Mouse (Mus musculus) ovary, postnatal 10 days (tissue): ENCODE measurements around the gene Duoxa2.
A peak's percentile ranks its signal among the peaks of the same experiment; 100 is the strongest.
"Not testable (repeated sequence)": the region's sequence is repeated elsewhere in the genome, so short reads cannot be mapped to it uniquely, and the experiment has no call there.

Experiments
- DNase-seq: peaks from one replicate; pipeline ENCODE4 v3.0.0; 2022; ENCODE audit warnings: low spot score

Duoxa2 gene

DNA sequence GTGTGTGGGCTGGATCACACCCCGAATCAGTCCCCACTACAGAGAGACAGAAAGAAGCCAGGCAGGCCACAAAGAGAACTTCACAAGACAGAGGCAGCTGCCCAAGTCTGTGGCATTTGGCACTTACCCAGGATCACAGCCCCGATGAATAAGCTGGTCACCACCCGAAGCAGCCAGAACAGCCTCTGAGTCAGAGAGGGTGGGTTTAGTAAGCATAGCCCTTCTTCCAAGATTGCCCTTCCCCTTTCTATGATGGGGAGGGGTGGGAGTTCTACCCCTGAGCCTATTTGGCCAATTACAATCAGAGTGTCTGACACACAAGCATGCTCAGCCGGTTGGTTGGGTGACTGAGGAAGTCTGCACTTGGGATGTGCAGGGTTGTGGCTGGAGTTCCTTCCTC, 7.5 kb downstream of the Duoxa2 start:
- DNase-seq, result no peak

DNA sequence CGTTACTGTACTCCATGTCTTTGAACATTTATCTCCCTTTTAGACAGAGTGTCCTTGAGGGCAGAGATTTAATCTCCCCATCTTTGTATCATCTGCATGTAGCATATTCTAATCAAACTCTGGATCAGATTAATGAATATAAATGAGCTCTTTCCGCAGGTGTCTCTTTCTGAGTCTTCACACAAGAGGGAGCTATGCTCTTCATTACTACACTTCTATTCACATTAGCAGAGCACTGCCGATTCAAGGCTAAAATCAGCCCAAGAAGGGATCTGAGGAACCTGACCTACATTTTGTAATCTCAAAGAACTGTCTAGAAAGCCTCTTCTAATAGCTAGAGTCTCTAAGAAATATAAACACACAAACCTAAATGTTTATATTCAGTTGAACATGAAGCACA, 10.9 kb downstream of the Duoxa2 start:
- DNase-seq, result no peak

- DNase-seq, result no peak
Measured at GRCm38 (mm10) chr2:122311561-122311960, 12.9 kb downstream of the Duoxa2 start.

GRCm38 (mm10) chr2:122312722-122313417, 14.2 kb downstream of the Duoxa2 start:
- DNase-seq, result peak; percentile 41

GRCm38 (mm10) chr2:122313536-122313935, 14.8 kb downstream of the Duoxa2 start, which contains the start of gene Duoxa1:
Gene Duoxa1, minus strand, starts transcription at chr2:122313730.
- DNase-seq, result no peak

- no peak for DNase-seq
Measured at GRCm38 (mm10) chr2:122315372-122315771, 16.7 kb downstream of the Duoxa2 start, which contains the start of gene Duox1. Gene Duox1, plus strand, starts transcription at chr2:122315672.

DNA sequence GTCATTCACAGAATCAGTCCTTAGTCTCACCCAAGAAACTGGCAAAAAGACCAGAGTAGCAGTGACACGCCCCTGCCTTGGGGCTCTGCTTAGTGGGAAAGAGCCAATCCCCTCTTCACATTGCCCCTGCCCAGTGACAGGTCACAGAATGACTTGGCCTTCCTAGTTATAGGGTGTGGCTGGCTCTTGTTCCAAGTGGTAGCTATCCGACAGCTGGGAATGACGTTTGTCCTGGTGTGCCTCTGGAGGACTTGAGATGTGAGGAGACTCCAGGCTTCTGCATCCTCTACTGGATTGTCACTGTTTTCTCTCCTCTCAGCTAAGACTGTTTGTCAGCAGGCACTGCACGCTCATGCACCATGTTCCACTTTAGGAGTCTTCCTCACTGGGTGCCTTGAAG, 18.7 kb downstream of the Duoxa2 start:
- DNase-seq, result no peak

- no peak for DNase-seq
Measured at GRCm38 (mm10) chr2:122323960-122324359, 25.3 kb downstream of the Duoxa2 start.

GRCm38 (mm10) chr2:122324586-122324985, 25.9 kb downstream of the Duoxa2 start:
- DNase-seq, result no peak

DNA sequence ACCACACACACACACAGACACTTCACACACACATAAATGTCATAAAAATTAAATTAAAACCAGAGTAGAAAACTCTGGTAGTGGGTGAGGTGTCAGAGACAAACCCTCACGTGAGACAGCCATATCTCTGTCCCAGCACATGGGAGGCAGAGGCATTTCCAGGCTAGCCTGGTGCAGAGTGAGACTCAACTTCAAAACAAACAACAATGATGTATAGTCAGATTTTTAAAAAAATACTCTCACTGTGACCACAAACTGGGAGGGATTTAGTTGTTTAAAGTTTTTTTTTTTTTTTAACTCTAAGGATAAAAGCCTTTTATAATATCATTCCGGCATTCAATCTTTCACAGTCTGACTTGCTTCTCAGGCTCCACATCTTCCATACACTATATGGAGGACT, 26.7 kb downstream of the Duoxa2 start:
- no peak for DNase-seq

DNA sequence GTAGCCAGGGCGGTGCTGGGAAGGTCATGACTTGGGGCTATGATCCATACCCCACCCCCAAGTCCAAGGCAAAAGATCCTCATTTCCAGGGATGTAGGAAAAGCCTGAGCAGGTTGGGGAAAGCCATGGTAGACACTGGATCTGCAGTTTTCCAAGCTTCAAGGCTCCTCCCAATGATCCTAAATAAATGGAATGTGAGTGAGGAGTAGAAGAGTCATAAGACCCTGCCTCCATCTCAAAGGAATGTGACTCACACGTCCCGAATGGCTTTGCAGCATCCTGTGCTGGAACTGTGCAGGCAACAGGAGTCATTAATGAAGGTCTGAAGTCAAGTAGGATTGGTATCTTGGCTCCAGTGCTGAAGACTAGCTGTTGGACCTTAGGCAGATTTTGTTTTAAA, 29.3 kb downstream of the Duoxa2 start:
- DNase-seq, result no peak

DNA sequence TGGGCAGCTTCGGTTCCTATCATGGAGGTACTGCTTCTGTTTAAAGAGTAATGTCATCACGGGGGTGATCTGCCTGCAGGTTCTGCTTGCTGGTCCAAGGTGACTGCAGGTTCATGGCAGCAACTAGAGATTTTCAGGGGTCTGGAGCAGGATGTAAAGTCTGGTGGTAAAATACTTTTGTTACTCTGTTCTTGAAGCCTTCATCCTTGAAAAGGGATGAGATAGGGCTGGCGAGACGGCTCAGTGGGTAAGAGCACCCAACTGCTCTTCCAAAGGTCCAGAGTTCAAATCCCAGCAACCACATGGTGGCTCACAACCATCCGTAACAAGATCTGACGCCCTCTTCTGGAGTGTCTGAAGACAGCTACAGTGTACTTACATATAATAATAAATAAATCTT, 31.6 kb downstream of the Duoxa2 start:
- not testable (repeated sequence) for DNase-seq

- no peak for DNase-seq
Measured at GRCm38 (mm10) chr2:122332222-122332621, 33.5 kb downstream of the Duoxa2 start.

GRCm38 (mm10) chr2:122334170-122334569, 35.5 kb downstream of the Duoxa2 start:
- DNase-seq, result no peak

- no peak for DNase-seq
Measured at GRCm38 (mm10) chr2:122337291-122337690, 38.6 kb downstream of the Duoxa2 start.

GRCm38 (mm10) chr2:122345106-122345893, 46.6 kb downstream of the Duoxa2 start:
- DNase-seq, result no peak

- DNase-seq, result not testable (repeated sequence)
Measured at GRCm38 (mm10) chr2:122346164-122346563, 47.5 kb downstream of the Duoxa2 start.

- DNase-seq, result no peak
Measured at GRCm38 (mm10) chr2:122347257-122347656, 48.6 kb downstream of the Duoxa2 start.

GRCm38 (mm10) chr2:122348531-122349131, 49.9 kb downstream of the Duoxa2 start:
- DNase-seq, result peak; percentile 88

- DNase-seq, result no peak
Measured at GRCm38 (mm10) chr2:122349136-122349785, 50.6 kb downstream of the Duoxa2 start.

- DNase-seq, result no peak
Measured at GRCm38 (mm10) chr2:122351156-122351930, 52.6 kb downstream of the Duoxa2 start.

DNA sequence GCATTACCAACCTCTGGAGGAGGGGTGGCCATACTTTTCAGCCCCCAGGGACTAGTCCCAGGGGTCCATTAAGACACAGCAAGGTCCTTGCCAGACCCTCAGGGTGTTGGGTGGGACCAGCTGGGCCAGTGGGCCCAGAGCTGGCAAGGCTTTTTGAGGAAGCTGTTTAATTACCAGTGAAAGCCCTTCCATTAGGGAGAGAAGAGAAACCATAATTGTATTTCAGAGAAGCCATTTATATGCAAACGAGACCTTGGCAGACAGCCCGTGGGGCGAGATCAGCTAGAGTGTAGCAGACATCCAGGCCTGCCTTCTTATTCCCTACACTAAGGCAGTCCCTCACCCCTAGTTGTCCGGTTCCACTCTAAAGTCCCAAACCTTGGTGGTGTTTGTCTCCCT, 53.2 kb downstream of the Duoxa2 start:
- DNase-seq, result no peak
